Mouse (Mus musculus) cerebellum, adult 2 months (tissue): ENCODE data around the gene Atrnl1. TPM values are rescaled to one million over a fixed set of nuclear protein-coding genes. Genes with fewer than 3 reads are reported as not detected.
"Not testable (repeated sequence)": the region's sequence is repeated elsewhere in the genome, so short reads cannot be mapped to it uniquely, and the experiment has no call there.

ENCODE experiments used
- DNase-seq, 2 experiments: peaks; one replicate each; pipeline ENCODE4 v3.0.0; 2021
- H3K27ac ChIP-seq: fragments of 200-500 bp; 2 replicates; pipeline ENCODE4 v1.5.1; 2012; ENCODE audit warnings: low read length, control low read depth, inconsistent platforms; ENCODE audit not compliant: insufficient read depth
- H3K27me3 ChIP-seq: fragments of 200-500 bp; 2 replicates; pipeline ENCODE4 v1.6.1; 2012; ENCODE audit warnings: inconsistent platforms, mild to moderate bottlenecking, low read length, moderate library complexity; ENCODE audit not compliant: control insufficient read depth, insufficient read depth
- H3K4me1 ChIP-seq: fragments of 200-500 bp; 2 replicates; pipeline ENCODE4 v1.6.1; 2011; ENCODE audit warnings: low read length; ENCODE audit not compliant: control insufficient read depth, insufficient read depth
- H3K4me3 ChIP-seq: fragments of 200-500 bp; replicated peaks from 2 replicates; pipeline ENCODE3; 2011; ENCODE audit warnings: mild to moderate bottlenecking, low read depth, low read length, control low read depth; ENCODE audit not compliant: insufficient read depth
- CTCF ChIP-seq: fragments of 200-500 bp; IDR thresholded peaks from 2 replicates; pipeline ENCODE4 v1.5.1; 2011; ENCODE audit warnings: low read depth, mild to moderate bottlenecking, control low read depth, low read length, moderate library complexity, borderline replicate concordance; ENCODE audit not compliant: insufficient read depth
- POLR2A ChIP-seq: fragments of 200-500 bp; IDR thresholded peaks from 2 replicates; pipeline ENCODE4 v1.6.1; 2011; ENCODE audit warnings: low read length, control low read depth, borderline replicate concordance; ENCODE audit not compliant: insufficient read depth
- WGBS: fragments of 180-500 bp; shearing (Covaris S2); methylation state at CpG from one replicate; pipeline ENCODE4 v1.1.7; 2018; 5-methylcytosine and 5-hydroxymethylcytosine counted together
- polyA plus RNA-seq: library from polyadenylated mRNA; depleted of rRNA; stranded (reverse); fragments of >200 nt; gene quantifications from 2 replicates; pipeline ENCODE4 v1.2.3, GENCODE M21; 2012

Gene Atrnl1
- polyA plus RNA-seq, 1 experiment, result 21.5 TPM

DNA sequence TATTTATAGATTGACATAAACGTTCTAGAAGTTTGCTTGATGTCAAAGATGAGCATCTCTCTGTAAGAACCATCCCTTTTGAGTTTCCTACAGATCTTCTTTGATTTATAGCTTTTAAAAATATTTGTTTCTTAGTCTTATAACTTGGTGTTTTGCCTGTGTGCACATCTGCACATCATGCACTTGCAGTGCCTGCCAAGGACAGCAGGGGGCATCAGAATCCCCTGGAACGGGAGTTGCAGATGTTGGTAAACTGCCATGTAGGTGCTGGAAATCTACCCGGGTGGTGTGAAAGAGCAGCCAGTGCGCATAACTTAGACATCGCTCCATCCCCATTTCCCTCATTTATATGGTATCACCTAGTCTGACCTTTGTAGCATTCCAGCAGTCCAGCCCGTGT, 265.2 kb downstream of the Atrnl1 start:
- Histone ChIP-seq H3K4me3 (no peak overlapping the region), H3K4me1 (no peaks in the 10 kb centered on the region), H3K27ac (no peak overlapping the region), H3K27me3 (no peaks in the 10 kb centered on the region; the same call in 1 of the 2 replicates)
- TF ChIP-seq POLR2A (no peak), CTCF (no peak)
- no peak for DNase-seq
- 87% methylated on average over 6 of the region's 6 CpGs for WGBS

GRCm38 (mm10) chr19:57877343-57877742, 266.5 kb downstream of the Atrnl1 start:
- Histone ChIP-seq H3K27me3 (no peaks in the 10 kb centered on the region; the same call in 1 of the 2 replicates), H3K4me1 (no peaks in the 10 kb centered on the region), H3K4me3 (no peak overlapping the region), H3K27ac (no peak overlapping the region)
- TF ChIP-seq POLR2A, result no peak
- TF ChIP-seq CTCF, result no peak
- 96% methylated on average over 4 of the region's 4 CpGs for WGBS
- DNase-seq, result no peak

DNA sequence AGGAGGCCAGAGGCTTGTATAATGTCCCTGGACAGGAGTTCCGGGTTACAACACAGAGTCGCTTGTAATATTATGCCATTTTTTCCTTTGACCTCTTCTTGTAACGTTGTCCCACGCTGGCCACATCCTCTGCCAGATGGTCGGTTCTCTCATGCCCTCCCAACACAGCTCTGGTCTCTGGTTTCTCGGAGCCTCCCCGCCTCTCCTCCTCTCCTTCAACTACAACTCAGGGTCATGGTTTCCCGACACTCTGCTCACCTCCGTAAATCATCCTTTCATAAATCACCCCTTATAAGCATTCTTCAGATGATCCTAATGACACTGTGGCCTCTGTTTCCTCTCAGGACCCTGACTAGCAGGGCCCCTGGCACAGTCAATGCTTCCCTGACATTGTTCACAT, 267.7 kb downstream of the Atrnl1 start:
- H3K27ac ChIP-seq, result no peak overlapping the region
- no peak overlapping the region for H3K4me3 ChIP-seq
- TF ChIP-seq CTCF (no peak), POLR2A (no peak)
- H3K4me1 ChIP-seq, result no peaks in the 10 kb centered on the region
- H3K27me3 ChIP-seq, result no peaks in the 10 kb centered on the region
- WGBS, result 79% methylated on average over 9 of the region's 9 CpGs
- no peak for DNase-seq

DNA sequence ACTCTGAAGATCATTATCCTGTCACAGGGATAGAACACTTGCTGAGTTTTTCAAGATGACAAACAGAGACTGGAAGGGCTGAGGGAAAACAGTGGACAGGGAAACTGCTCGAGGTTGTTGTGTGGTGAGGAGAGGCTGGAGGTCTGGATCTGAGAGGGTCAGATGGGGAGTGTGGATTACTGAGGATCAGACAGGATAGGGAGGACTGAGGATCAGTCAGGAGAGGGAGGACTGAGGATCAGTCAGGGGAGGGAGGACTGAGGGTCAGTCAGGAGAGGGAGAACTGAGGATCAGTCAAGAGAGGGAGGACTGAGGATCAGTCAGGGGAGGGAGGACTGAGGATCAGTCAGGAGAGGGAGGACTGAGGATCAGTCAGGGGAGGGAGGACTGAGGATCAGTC, 269.0 kb downstream of the Atrnl1 start:
- DNase-seq, H3K4me1 ChIP-seq, H3K27me3 ChIP-seq, H3K4me3 ChIP-seq, H3K27ac ChIP-seq: not testable (repeated sequence)
- 72% methylated on average over 1 of the region's 1 CpGs for WGBS

GRCm38 (mm10) chr19:57881927-57882326, 271.1 kb downstream of the Atrnl1 start:
- Histone ChIP-seq H3K4me1 (no peaks in the 10 kb centered on the region), H3K27ac (no peak overlapping the region), H3K27me3 (no peaks in the 10 kb centered on the region), H3K4me3 (no peak overlapping the region)
- TF ChIP-seq POLR2A (no peak), CTCF (no peak)
- DNase-seq, result no peak
- WGBS, result 90% methylated on average over 7 of the region's 7 CpGs

DNA sequence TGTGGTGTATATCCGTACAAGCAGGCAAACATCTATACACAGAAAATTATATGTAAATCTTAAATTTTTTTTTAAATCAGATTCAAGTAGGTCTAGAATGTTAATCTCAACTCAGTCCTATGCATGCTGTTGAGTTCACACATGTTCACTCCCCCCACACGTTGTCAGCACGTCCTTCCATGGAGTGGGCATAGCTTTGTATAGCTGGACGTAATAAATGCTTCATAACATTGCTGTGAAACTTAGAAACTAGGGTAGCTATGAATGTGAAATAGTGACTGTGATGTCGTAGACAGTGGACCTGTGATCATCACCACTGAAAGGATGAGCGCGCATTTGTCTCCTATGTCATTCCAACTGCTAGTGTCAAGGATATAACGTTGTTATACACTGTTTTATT, 278.0 kb downstream of the Atrnl1 start:
- no peak for TF ChIP-seq CTCF
- no peak for TF ChIP-seq POLR2A
- WGBS, result 94% methylated on average over 8 of the region's 8 CpGs

GRCm38 (mm10) chr19:57889741-57890140, 278.9 kb downstream of the Atrnl1 start:
- H3K27ac ChIP-seq, result no peak overlapping the region
- H3K4me1 ChIP-seq, result no peaks in the 10 kb centered on the region
- no peak overlapping the region for H3K4me3 ChIP-seq
- no peak for TF ChIP-seq POLR2A
- no peaks in the 10 kb centered on the region for H3K27me3 ChIP-seq
- WGBS, result 58% methylated on average over 3 of the region's 3 CpGs
- no peak for DNase-seq

More for the DNA sequence above, 278.0 kb downstream of the Atrnl1 start:
- Histone ChIP-seq H3K4me1 (no peaks in the 10 kb centered on the region), H3K4me3 (no peak overlapping the region), H3K27ac (no peak overlapping the region), H3K27me3 (no peaks in the 10 kb centered on the region)
- no peak for DNase-seq

DNA sequence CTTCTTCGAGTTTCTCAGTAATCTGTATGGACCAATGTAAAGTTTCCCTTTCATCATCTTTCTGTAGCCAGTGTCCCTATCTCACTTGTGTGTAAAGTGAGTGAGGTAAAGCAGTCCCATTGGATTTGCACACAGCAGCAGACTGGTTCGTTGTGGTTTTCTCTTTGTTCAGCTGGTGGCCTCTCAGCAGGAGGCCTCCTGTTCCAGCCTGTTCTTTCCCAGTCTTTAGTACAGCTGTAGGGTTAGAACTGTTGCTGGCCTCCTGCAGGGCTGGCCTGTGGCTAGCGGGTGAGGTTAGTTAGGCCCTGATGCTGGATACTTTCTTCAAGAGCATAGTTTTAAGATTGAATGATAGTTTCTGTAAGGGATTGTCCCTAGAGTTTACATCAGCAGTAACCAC, 280.1 kb downstream of the Atrnl1 start:
- no peak overlapping the region for H3K4me3 ChIP-seq
- no peak for TF ChIP-seq POLR2A
- no peak for TF ChIP-seq CTCF
- no peaks in the 10 kb centered on the region for H3K27me3 ChIP-seq
- 54% methylated on average over 3 of the region's 3 CpGs for WGBS
- no peaks in the 10 kb centered on the region for H3K4me1 ChIP-seq
- no peak for DNase-seq
- no peak overlapping the region for H3K27ac ChIP-seq

GRCm38 (mm10) chr19:57894191-57894590, 283.4 kb downstream of the Atrnl1 start:
- H3K4me3 ChIP-seq, result no peak overlapping the region
- H3K4me1 ChIP-seq, result no peaks in the 10 kb centered on the region
- no peaks in the 10 kb centered on the region for H3K27me3 ChIP-seq
- no peak for DNase-seq
- H3K27ac ChIP-seq, result no peak overlapping the region
- WGBS, result 53% methylated on average over 1 of the region's 1 CpGs
- no peak for TF ChIP-seq POLR2A
- TF ChIP-seq CTCF, result no peak
